Mouse (Mus musculus): Measurements from ENCODE around the gene Ngf. TPM values are rescaled to one million over a fixed set of nuclear protein-coding genes. Genes with fewer than 3 reads are reported as not detected.

The Ngf gene
- polyA plus RNA-seq, 1 experiment from 2014 or later, result 1.5 TPM

- H3K9me3 ChIP-seq, result no peaks in the 10 kb centered on the region
- ATAC-seq (ENCODE audit: low FRiP score, low read depth), result no peak
- no peak overlapping the region for H3K4me3 ChIP-seq
- no peak overlapping the region for H3K27ac ChIP-seq (replicated peaks)
- WGBS, result 80% methylated on average over 15 of the region's 15 CpGs
- peaks cover 3% of the 10 kb centered on the region; the same call in 1 of the 2 replicates for H3K4me1 ChIP-seq
- no peaks in the 10 kb centered on the region for H3K36me3 ChIP-seq
- H3K9ac ChIP-seq (replicated peaks), result no peak overlapping the region
- H3K4me2 ChIP-seq (replicated peaks), result no peak overlapping the region
- peaks cover 30% of the 10 kb centered on the region for H3K27me3 ChIP-seq
Observed at GRCm38 (mm10) chr3:102474275-102475155, 4.8 kb downstream of the Ngf start.

DNA sequence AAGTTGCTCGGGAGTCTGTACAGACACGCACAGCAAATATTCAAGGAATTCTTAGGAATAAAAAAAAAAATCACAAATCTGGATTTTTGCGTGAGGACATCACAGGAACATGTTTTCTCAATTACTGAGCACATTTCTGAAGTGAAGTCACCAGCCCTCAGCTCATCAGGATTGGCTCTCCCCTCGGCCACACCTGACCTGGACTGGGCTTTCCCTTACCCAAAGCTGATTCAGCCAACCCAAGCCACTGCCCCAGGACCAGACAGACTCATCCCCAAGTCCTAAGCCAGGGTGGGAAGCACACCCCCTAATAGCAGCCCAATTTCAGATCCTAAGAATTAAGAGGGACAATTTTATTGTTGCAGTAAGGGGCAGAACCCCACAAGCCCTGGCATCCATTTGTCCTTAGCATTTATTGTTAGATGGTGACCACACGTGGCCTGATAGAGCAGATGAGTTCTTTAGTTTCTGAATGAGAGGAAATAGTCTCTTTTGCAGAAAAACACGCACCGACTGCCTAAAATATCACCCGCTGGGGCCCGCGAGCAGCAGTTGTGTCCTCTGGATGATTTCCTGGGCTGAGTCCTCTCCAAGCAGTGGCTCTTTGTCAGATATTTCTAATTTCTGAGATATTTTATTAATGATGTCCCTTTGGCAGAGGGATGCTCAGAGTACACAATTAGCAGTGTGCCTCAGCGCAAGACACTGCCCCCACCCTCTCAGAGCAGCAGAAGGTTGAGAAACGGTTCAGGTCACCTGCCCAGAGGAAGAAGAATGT, 8.4 kb downstream of the Ngf start:
- Histone ChIP-seq H3K4me2 (replicated peaks) (no peak overlapping the region), H3K4me1 (no peaks in the 10 kb centered on the region)

GRCm38 (mm10) chr3:102490393-102491123, 20.8 kb downstream of the Ngf start:
- H3K4me2 ChIP-seq (replicated peaks), result no peak overlapping the region
- H3K36me3 ChIP-seq, result no peaks in the 10 kb centered on the region
- H3K4me3 ChIP-seq, result no peak overlapping the region
- WGBS, result 84% methylated on average over 14 of the region's 14 CpGs
- no peak for ATAC-seq (ENCODE audit: low FRiP score, low read depth)
- H3K9me3 ChIP-seq, result no peaks in the 10 kb centered on the region
- no peak overlapping the region for H3K9ac ChIP-seq (replicated peaks)
- H3K4me1 ChIP-seq, result 0 out of 2 replicates have a peak, but pooled peaks cover 5% of the 10 kb centered on the region
- H3K27ac ChIP-seq (replicated peaks), result no peak overlapping the region
- H3K27me3 ChIP-seq, result no peaks in the 10 kb centered on the region

More for the DNA sequence above, 8.4 kb downstream of the Ngf start:
- WGBS, result 84% methylated on average over 12 of the region's 12 CpGs
- Histone ChIP-seq H3K27ac (replicated peaks) (no peak overlapping the region), H3K27me3 (no peaks in the 10 kb centered on the region; the same call in 1 of the 2 replicates), H3K4me3 (no peak overlapping the region), H3K9ac (replicated peaks) (no peak overlapping the region), H3K36me3 (no peaks in the 10 kb centered on the region), H3K9me3 (no peaks in the 10 kb centered on the region)
- no peak for ATAC-seq (ENCODE audit: low FRiP score, low read depth)

DNA sequence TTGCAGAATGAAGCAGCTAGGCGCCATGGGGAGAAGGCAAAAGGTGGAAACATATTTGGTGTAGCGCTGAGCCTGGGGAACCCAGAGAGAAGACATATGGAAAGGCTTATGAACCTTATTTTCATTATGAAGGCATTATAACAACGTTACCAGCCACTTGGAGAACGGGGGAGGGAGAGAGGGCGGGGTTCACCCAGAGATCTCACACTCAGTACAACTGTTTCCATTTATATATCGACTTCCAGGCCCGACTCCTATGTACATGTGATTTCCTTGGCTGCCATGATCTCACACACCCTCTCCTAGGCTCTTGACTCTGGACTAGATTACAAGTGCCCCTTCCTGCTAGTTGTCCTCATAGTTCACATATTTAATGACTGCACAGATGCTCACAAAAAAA, 28.4 kb downstream of the Ngf start:
- whole genome bisulfite sequencing, result 80% methylated on average over 7 of the region's 7 CpGs
- Histone ChIP-seq H3K4me2 (replicated peaks) (no peak overlapping the region), H3K27ac (replicated peaks) (no peak overlapping the region), H3K27me3 (no peaks in the 10 kb centered on the region), H3K36me3 (no peaks in the 10 kb centered on the region), H3K9me3 (no peaks in the 10 kb centered on the region), H3K4me3 (no peak overlapping the region), H3K4me1 (0 out of 2 replicates have a peak, but pooled peaks cover 5% of the 10 kb centered on the region), H3K9ac (replicated peaks) (no peak overlapping the region)
- ATAC-seq (ENCODE audit: low FRiP score, low read depth), result no peak

DNA sequence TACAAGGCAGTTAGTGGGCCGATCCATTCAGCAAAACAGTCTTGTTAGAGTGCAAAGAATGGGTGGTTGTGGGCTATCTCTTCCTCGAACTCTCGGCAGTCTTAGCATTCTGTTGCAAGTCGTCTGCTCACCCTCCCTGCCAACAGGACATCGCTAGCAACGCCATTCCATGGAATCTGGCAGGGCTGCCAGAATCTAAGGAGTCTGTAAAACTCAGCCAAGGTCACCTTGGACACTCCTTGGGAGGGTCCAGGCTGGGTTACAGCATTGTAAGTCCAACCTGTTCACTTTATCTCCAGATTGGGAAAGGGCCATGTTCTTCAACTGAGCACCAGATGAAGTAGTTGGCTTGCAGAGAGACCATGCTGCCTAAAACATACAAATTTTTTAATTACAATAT, 29.2 kb downstream of the Ngf start:
- WGBS, result 83% methylated on average over 6 of the region's 6 CpGs
- Histone ChIP-seq H3K4me3 (no peak overlapping the region), H3K4me1 (no peaks in the 10 kb centered on the region), H3K9ac (replicated peaks) (no peak overlapping the region), H3K27ac (replicated peaks) (no peak overlapping the region), H3K36me3 (no peaks in the 10 kb centered on the region), H3K27me3 (no peaks in the 10 kb centered on the region), H3K9me3 (no peaks in the 10 kb centered on the region), H3K4me2 (replicated peaks) (no peak overlapping the region)
- no peak for ATAC-seq (ENCODE audit: low FRiP score, low read depth)

- Histone ChIP-seq H3K27ac (replicated peaks) (no peak overlapping the region), H3K36me3 (no peaks in the 10 kb centered on the region), H3K9me3 (no peaks in the 10 kb centered on the region), H3K4me1 (no peaks in the 10 kb centered on the region), H3K27me3 (no peaks in the 10 kb centered on the region), H3K4me2 (replicated peaks) (no peak overlapping the region), H3K9ac (replicated peaks) (no peak overlapping the region), H3K4me3 (no peak overlapping the region)
- 85% methylated on average over 2 of the region's 2 CpGs for WGBS
- no peak for ATAC-seq (ENCODE audit: low FRiP score, low read depth)
Observed at GRCm38 (mm10) chr3:102500031-102500430, 30.3 kb downstream of the Ngf start.

- no peak overlapping the region for H3K27ac ChIP-seq (replicated peaks)
- ATAC-seq (ENCODE audit: low FRiP score, low read depth), result no peak
- no peaks in the 10 kb centered on the region for H3K27me3 ChIP-seq
- no peak overlapping the region for H3K4me3 ChIP-seq
- no peak overlapping the region for H3K9ac ChIP-seq (replicated peaks)
- H3K4me2 ChIP-seq (replicated peaks), result no peak overlapping the region
- no peaks in the 10 kb centered on the region for H3K4me1 ChIP-seq
- no peaks in the 10 kb centered on the region for H3K9me3 ChIP-seq
- WGBS, result 81% methylated on average over 4 of the region's 4 CpGs
- no peaks in the 10 kb centered on the region for H3K36me3 ChIP-seq
Observed at GRCm38 (mm10) chr3:102501186-102501585, 31.5 kb downstream of the Ngf start.

DNA sequence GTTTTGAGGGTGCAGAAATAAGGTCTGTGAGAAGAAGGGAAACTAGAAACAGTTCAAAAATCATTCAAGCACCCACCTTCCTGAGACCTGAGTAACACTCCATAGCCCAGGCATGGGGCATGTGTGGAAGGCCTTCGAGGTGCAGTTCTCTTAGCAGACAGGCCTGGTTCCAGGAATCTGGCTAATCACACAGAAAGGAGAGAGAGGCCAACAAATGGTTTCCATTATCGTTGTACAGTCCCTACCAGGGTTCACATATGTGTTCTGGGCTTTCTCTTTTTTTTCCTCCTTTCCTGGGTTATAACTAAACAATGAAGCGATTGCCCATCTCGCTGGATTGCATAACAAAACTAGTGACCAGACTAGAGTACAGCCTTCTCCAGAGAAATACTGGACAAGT, 35.4 kb downstream of the Ngf start:
- Histone ChIP-seq H3K4me1 (peaks cover 6% of the 10 kb centered on the region), H3K36me3 (no peaks in the 10 kb centered on the region), H3K9me3 (no peaks in the 10 kb centered on the region), H3K27ac (replicated peaks) (no peak overlapping the region), H3K4me2 (replicated peaks) (no peak overlapping the region), H3K4me3 (no peak overlapping the region), H3K9ac (replicated peaks) (no peak overlapping the region), H3K27me3 (no peaks in the 10 kb centered on the region)
- ATAC-seq (ENCODE audit: low FRiP score, low read depth), result no peak
- WGBS, result 84% methylated on average over 4 of the region's 4 CpGs

- no peak for ATAC-seq (ENCODE audit: low FRiP score, low read depth)
- Histone ChIP-seq H3K4me3 (no peak overlapping the region), H3K36me3 (no peaks in the 10 kb centered on the region), H3K4me1 (peaks cover 6% of the 10 kb centered on the region), H3K9ac (replicated peaks) (no peak overlapping the region), H3K9me3 (no peaks in the 10 kb centered on the region), H3K4me2 (replicated peaks) (no peak overlapping the region), H3K27me3 (no peaks in the 10 kb centered on the region), H3K27ac (replicated peaks) (no peak overlapping the region)
- WGBS, result 74% methylated on average over 12 of the region's 12 CpGs
Observed at GRCm38 (mm10) chr3:102506061-102506460, 36.3 kb downstream of the Ngf start.

DNA sequence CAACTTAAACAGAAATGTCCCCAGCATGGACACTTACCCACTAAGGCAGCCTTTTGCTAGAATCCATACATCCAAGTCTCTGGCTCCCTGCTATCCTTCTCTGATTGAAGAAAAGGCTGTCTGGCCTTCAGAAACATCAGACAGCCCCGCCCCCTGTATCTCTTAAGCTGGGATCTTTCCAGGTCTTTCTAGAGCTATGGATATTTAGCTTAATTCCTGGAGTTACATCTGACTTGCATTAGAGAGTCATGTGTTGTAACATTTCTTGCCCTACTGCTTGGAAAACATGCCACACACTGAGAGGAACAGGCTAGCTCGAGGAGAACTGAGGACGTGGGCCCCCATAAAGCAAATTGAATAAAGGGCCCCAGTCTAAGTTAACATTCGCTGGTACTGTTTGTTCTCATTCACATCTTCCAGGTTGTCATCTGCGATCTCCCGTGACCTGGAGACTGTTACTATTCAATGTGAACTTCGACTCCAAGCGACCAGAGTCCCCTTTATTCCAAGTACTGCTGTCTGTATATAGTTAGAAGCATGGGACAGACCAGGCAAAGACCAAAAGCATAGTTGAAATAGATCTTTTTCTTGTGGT, 38.0 kb downstream of the Ngf start:
- peaks cover 6% of the 10 kb centered on the region for H3K4me1 ChIP-seq
- no peak overlapping the region for H3K27ac ChIP-seq (replicated peaks)
- no peaks in the 10 kb centered on the region for H3K9me3 ChIP-seq
- H3K27me3 ChIP-seq, result no peaks in the 10 kb centered on the region
- 79% methylated on average over 8 of the region's 8 CpGs for WGBS
- ATAC-seq (ENCODE audit: low FRiP score, low read depth), result no peak
- H3K9ac ChIP-seq (replicated peaks), result no peak overlapping the region
- H3K36me3 ChIP-seq, result no peaks in the 10 kb centered on the region
- no peak overlapping the region for H3K4me3 ChIP-seq
- no peak overlapping the region for H3K4me2 ChIP-seq (replicated peaks)

GRCm38 (mm10) chr3:102508455-102508854, 38.7 kb downstream of the Ngf start:
- Histone ChIP-seq H3K36me3 (no peaks in the 10 kb centered on the region), H3K4me1 (peaks cover 6% of the 10 kb centered on the region), H3K4me3 (no peak overlapping the region), H3K4me2 (replicated peaks) (no peak overlapping the region), H3K27ac (replicated peaks) (no peak overlapping the region), H3K9me3 (no peaks in the 10 kb centered on the region), H3K9ac (replicated peaks) (no peak overlapping the region), H3K27me3 (no peaks in the 10 kb centered on the region)
- WGBS, result 41% methylated on average over 9 of the region's 9 CpGs
- no peak for ATAC-seq (ENCODE audit: low FRiP score, low read depth)

Data from midbrain, embryonic 12.5 days (tissue).